Mouse (Mus musculus) left cerebral cortex, postnatal 25 days (tissue): ENCODE results near the gene Dnah17. TPM values are rescaled to one million over a fixed set of nuclear protein-coding genes. Genes with fewer than 3 reads are reported as not detected.
A peak's percentile ranks its signal among the peaks of the same experiment; 100 is the strongest.

ENCODE experiments used
- DNase-seq, 2 experiments: peaks; one replicate each; pipeline ENCODE4 v3.0.0; 2022; ENCODE audit warnings: low spot score in 2 of 2, mixed read lengths in 1 of 2
- intact Hi-C: fragments of 180-260 bp; cut with DNase I; formaldehyde crosslinking; loops from one replicate; pipeline ENCODE4 v1.15.1; 2025
- total RNA-seq, 2 experiments: library from RNA; stranded (reverse); gene quantifications; 2 replicates each; pipeline ENCODE4 v1.2.3; 2021

Gene Dnah17
- total RNA-seq, 2 experiments from 2014 or later: 0.05 to 0.14 TPM

DNA sequence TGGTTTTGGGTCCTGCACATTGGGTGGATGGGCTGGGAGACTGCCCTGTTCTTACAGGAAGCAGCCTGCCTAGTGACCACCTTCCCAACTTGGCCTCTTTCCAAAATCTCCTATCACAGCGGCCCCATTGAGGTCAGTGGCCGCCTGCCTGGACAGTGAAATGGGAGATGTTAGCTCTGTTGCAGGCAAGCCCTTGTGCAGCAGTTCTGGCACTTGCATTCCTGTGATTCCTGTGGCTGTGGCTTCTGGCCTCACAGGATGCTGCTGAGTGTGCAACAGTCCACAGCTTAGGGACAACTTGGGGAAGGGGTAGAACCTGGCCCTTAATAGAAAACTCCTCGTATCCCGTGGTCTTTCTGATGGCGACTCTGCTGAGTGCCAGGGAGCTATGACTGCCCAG lies 126.7 kb downstream of the Dnah17 start:
- intact Hi-C loops: no loop called here
- DNase-seq: no peak

DNA sequence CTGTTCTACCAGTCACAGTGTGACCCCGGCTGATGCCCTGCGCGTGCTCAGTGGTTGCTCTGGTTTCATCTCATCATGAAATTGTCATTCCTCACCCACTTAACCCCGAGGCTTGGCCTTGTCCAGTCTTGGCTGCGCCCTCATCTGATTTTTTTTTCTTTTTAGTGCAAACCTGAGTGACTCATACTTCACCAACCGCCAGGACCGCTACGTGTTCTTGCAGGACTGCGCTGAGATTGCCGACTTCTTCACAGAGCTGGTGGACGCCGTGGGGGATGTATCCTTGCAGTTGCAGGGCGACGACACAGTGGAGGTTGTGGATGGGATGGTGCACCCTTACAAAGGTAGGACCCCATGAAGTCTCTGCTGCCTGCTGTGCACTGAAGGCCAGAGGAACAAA lies 127.3 kb downstream of the Dnah17 start:
- no peak for DNase-seq
- intact Hi-C loops: no loop called here

DNA sequence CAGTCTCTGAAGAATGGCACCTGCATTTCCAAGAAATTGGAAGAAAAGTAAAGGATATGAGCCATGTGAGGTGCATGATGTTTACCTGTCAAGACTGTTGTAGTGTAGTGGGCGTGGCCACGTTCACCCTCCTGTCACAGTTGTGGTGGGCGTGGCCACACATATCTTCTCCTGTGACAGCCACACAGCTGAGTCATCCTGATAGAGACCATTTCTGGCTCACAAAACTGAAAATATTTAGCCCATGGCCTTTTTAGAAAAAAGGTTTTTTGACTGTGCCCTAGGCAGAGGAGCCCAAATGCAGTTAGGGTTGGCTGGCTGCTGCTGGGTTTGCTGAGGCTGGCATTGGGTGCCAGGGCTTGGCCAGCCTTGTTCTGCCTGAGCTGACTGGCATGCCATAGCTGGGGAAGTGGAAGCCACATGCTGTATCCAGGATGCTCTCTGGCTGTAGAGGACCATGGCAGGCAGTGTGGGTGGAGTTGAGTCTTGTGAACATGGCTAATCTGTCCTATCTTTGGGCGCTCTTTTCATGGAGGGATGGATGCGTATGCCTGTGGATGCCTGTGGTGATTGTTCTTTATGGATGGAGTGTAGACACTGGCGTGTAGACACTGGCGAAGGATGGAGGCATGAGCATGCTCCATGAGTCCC lies 129.7 kb downstream of the Dnah17 start:
- no peak for DNase-seq
- intact Hi-C loops: no loop called here

DNA sequence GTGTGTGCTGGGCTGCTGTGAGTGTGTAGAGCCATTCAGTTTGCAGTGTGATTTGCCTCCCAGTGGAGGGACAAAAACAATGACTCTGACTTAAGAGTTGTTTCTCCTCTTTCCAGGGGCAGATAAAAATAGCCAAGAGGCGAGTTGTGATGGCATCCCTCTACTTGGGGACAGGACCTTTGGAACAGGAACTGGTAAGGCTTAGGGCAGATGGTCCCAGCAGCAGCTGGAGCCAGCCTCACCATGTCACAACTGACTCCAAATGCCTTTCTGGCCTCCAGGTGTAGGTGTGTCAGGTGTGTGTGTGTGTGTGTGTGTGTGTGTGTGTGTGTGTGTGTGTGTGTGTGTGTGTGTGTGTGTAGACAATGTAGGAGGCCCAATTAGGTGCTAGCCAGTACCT lies 130.4 kb downstream of the Dnah17 start:
- no peak for DNase-seq
- intact Hi-C loops: no loop called here

DNA sequence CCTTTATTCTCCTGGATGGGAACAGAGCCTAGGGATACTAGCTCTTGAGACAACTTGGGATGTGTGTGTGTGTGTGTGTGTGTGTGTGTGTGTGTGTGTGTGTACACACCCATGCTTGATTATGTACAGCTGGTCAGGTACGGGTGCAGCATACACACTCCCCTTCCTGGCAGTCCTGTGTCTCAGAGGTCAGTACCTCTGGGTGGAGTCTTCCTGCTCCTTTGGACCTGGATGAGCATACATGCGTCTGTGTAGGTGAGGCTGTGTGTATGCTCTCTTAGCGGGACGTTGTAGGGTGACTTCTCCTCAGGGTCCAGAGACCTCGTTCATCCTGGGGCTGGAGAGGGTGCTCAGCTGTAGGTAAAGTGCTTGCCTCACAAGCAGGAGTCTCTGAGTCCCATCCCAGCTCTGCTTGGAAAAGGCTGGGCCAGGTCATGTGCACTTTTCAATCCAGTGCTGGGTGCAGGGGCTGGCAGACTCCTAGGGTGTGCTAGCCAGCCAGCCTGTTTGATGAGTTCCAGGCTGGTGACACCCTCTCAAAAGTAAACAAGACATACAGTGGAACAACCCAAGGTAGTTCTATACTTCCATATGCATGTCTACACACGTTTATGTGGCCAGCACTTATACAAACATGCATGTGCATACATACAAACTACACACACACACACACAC lies 131.0 kb downstream of the Dnah17 start:
- DNase-seq: no peak
- intact Hi-C loops: no loop called here

DNA sequence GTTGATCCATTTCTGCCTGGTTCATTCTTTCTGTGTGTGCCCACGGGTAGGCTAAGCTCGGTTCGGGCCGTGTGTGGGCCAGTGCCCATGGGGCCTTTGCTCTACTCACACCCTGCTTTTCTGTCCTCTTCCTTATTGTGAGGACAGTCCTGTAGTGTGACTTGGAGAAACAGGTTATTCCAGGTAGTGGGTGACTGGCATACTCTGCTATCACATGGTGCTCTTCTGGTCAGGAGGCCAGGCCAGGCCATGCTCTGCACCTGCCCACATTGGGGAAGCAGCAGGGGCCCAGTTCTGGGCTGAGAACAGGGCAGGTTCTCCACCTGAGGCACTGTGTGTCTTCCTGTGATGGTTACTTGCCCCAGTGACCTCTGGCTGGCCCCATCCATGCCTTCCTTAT lies 132.1 kb downstream of the Dnah17 start:
- intact Hi-C loops: no loop called here

DNA sequence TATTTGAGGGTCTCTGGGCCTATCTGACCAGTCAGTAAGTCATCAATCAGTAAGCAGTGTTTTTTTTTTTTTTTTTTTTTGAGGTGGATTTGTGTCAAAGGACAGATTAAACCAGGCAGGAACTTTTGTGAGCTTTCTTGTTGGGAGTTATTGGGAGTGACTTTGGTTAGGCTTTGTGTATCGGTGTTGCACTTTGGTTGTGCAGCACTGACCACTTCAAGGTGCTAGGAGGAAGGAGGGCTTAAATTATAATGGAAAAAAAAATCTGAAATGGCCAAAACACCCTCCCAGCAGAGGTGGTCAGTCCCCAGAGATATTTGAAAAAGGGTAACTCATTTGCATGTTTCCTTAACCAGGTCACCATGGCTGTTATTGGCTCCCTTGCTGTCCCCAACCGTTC lies 133.3 kb downstream of the Dnah17 start:
- no peak for DNase-seq
- intact Hi-C loops: no loop called here

More for the DNA sequence above, 132.1 kb downstream of the Dnah17 start:
- DNase-seq: no peak

DNA sequence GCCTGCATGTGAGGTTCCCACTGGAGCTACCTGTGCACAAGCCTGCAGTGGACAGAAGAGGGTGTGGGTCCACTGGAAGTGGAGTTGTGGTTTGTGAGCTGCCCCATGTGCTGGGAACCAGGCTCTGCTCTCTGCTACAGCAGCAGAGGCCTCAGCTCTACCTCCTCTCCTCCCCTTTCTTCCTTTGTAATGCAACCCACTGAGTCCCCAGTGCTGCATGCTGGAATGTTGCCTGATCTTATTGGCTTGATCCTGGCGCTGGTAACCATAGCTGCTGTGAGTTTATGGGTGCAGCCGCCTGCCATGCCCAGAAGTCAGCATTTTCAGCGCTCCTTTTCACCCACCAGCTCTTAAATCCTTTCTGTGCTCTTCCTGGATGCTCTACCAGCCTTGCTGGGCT lies 134.4 kb downstream of the Dnah17 start:
- no peak for DNase-seq
- intact Hi-C loops: no loop called here

DNA sequence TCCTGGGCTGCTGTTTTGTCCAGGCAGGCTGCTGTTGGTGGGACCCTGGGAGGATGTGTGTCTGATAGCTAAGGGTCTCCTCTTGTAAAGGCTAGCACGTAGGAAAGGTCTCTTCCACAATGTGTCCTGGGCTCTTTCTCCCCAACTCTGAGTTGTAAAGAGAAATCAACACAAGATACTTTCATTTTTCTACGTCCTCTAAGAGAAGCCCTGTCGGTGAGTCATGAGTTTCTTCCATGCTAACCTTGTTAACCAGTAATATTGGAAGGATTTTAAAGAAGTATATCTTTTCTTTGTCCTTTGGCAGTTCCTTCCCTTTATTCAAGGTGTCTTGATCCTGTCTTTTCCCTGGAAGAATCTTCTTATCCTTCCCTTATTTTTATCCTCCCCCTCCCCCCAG lies 134.8 kb downstream of the Dnah17 start:
- intact Hi-C loops: no loop called here
- no peak for DNase-seq

DNA sequence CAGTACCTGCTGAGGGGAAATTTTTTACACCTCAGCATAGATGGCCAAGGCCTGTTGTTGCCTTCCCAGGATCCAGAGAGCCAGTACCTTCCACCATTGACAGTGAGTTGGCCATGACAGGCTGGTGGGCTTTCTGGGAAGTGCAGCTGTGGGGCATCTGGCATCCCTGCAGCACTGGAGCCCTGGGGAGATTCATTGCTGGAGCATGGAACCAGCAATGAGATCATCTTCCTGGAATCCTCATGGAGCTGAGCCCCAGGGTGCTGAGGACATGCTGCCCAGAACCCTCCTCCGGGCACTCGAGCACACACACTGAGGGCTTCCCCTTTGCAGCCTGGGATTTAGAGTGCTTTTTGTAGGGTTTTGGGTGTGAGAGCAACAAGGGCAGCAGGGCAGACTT lies 135.2 kb downstream of the Dnah17 start:
- no peak for DNase-seq
- intact Hi-C loops: no loop called here

DNA sequence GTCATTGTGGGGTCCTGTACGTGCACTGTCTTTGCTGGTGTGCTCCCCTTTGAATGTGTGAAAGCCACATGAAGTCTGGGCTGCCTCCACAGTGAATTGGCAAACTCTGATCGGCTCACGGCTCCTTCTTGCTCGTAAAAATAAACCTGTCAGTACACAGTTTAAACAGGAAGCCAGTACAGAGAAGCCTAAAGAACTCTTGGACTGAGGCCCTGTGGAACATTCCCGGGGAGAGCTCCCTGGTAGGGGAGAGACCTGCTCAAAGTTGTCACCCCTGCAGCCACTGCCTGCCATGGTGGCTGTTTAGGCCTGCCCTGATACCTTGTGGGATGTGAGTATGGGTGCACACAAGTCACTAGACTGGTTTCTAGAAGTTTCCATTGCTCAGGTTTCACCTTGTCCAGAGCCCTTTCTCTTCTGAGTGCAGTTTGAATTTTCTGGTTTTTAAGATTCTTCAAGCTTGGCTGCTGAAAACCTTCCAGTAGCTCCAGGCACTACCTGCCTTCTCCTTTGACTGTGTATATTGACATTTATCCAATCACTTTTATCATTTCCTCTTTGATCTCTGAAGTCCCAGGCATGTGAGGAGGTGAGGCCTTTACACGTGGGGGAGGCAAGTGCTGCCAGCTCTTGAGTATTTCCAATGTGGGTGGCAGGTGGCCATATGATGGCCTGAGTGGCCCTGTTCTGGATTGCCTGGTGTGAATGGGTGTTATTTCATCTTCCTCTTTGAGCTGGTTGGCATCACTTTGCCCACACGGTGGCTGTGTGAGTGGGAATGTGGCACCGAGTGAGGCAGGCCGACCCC lies 136.0 kb downstream of the Dnah17 start:
- intact Hi-C loops: no loop called here
- DNase-seq: peak in 1 of 2 experiments; percentile 66

DNA sequence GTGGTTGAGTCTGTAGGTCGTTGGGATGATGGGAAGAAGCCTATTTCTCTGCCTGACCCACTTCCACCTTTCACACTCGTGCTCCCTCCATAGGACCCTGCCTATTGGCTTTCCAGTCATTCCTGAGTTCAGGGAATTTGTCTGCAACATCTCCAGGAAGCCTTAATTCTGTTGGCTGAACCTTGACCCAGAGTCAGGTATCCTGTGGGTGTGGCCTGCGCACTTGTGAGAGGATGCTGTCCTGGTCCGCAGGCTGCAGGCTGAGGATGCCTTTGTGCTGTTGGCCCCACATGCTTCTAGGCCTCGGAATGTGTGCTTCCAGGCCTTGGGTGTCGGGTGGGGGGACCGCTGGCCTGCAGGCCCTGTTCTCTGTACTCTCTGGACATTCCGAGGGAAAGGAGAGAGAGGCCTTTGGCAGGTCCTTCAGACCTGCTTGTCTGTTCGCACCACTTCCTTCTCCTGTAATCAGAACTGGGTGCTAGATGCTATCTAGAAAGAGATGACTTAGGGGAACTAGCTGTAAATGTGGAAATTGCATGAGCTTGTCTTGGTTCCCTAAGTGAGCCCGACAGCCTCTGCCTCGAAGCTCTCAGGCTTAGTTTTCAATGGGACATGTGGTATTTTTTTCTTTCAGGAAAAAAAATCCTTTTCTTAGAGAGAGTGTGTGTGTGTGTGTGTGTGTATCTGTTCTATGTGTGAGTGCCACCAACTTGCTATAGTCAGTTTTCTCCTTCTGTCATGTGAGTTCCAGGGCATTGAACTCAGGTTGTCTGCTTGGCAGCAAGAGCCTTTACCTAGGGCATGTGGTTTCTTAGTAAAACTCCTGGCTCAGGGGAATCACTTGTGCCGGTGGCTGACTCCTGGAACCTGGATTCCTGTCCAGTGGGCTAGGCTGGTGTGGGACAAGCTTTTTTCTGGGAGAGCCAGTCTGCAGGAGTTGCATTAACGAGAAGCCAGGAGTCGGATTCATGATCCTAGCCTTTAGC lies 137.0 kb downstream of the Dnah17 start:
- DNase-seq: no peak
- intact Hi-C loops: no loop called here

DNA sequence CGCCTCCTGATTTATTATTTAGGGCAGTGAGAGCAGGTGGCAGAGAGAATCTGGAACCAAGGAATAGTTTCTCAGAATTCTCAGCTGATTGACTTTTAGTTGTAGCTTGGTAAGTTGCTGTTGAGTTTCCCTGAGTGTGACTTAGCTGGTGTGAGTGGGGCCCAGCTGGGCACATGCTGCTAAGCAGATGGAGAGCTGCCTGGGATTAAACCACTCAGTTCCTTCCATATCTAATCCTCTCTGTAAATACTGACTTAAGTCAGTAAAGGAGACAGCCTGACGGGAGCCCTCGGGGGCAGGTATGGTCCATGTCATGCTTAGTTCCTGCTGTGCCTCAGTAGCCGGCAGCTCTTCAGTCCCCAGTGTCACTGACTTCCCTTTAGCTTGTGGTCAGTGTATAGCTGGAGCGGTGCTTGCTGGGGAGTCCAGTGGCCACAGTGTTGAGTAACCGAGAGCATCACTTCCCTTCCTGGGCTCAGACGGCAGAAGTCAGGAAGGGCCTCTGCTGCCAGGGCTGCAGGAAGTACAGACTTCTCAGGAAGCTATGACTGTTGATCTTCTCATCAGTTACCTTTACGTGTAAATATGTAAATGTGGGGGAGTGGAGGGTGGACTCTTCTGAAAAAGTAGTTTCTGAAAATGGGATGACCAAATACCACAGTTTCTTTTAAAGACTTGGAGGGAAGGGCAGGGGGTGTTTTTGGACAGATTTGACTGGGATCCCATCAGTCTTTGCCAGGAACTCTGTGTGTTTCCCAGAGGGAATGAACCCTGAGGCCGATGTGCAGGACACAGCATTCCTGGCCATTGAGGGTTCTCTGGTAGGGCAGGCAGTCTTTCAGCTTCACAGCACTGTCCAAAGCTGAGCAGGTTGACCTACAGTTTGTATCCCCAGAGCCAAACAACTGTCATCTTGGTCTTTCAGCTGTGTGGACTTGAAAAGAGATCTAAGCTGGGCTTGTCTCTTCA lies 138.6 kb downstream of the Dnah17 start:
- intact Hi-C loops: no loop called here
- peak in 1 of 2 experiments; percentile 49 for DNase-seq

DNA sequence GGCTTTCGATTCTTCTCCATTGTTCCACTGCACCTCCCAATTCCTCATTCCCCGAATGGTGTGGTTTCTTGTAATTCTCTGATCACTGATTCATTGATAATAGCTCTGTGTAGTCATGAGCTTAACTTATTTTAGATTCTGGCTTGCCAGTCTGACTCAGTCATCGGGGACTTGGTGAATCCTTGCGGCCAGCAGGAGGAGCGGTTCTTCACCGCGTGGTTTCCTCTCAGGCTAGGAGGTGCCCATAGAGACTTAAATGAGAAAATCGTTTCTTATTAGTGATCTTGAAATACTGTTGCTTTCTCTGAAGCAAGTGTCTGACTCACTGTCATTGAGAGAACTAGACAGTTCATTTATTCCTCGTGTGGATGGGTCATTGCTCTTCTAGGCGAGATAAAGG lies 140.5 kb downstream of the Dnah17 start:
- DNase-seq: no peak
- intact Hi-C loops: no loop called here

DNA sequence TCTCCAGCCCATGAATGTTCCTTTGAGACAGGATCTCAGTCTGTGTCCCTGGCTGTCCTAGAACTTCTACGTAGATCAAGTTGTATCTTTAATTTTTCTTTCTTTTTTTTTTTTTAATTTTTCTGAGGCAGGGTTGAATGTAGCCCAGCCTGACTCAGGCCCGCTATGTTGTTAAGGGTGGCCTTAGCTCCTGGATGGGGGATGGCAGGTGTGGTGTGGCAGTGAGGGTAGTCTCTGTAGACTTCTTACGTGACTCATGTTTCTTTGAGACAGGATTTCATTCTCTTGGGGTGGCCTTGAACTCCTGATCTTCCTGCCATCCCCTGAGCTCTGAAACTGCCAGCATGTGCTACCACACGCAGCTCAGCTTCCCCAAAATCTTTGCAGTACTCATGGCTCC lies 141.2 kb downstream of the Dnah17 start:
- DNase-seq: no peak
- intact Hi-C loops: no loop called here

DNA sequence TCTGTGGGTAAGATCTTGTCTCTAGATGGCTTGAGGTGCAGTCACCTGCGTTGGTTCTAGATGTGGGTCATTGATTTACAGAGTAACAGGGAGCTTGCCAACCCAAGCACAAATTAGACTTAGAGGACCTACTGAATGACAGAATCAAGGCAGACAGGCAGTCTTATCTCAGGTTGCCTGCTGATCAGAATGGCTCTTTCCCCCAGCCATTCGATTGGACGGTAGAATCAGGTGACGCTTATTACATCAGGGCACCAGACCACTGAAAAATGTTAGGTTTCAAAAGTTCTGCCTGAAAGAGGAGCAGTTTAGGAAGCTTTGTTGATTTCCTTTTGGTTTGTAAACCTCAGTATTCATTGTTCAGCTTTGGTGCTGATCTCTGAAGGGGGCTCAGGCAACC lies 142.5 kb downstream of the Dnah17 start:
- intact Hi-C loops: no loop called here
- no peak for DNase-seq

DNA sequence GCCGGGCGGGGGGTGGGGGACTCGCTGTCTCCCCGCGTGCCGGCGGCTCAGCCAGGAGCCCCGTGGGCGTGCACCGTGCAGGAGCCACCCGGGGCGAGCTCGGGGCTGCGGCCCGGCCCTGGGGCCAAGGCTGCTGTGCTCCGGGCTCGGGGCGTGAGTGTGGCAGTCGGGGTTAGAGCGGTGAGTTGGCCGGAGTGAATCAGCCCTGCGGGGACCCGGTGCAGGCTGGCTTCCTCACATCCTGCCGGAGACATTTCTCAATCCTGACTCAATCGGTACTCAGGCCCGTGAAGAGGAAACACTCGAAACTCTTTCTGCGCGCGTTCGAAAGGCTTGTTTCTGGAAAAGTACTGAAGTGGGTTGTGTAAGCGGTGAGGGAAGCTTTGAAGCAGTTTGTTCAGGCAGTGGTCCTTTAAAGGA lies 143.4 kb downstream of the Dnah17 start:
- intact Hi-C loops: no loop called here

DNA sequence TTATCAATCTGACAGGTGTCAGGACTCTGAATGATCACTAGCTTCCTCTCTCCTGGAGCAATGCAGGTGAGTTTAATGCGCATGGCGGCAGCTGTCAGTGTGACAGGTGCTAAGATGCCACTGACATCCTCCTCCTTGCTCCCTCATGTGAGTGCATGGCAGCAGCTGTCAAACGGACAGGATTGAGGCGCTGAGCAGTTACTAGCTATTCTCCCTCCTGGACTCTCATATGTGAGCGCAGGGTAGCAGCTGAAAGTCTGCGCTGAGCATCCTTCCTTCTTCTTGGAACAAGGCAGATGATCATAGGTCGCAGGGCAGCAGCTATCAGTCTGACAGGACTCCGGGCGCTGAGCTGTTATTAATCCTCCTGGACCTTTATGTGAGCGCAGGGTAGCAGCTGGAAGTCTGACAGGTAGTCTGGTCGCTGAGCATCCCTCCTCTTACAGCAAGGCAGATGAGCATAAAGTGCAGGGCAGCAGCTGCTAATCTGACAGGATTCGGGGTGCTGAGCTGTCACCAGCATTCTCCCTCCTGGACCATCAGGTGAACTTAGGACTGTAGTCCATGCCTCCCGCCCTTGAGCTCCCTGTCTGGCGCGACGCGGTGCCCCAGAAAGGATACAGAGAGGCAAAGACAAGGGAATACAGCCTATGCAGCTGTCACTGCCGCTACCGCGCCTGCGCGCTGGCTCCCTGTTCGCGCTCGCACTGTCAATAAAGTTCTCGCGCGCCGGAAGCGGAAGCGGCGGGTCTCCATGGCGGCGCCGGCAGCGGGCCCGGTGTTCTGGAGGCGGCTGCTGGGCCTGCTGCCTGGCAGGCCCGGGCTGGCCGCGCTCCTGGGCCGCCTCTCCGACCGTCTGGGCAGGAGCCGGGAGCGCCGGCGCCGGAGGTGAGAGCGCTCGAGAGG lies 144.1 kb downstream of the Dnah17 start, which contains the start of gene Pgs1:
Gene Pgs1 (plus strand): TSS at position 167 of the 906 bp plus-strand sequence.
- intact Hi-C loops: no loop called here

More for the DNA sequence above, 143.4 kb downstream of the Dnah17 start:
- DNase-seq: no peak

More for the DNA sequence above, 144.1 kb downstream of the Dnah17 start, which contains the start of gene Pgs1:
- peak; percentile 92 to 95 for DNase-seq
